Mouse (Mus musculus) effector memory CD4-positive, alpha-beta T cell, adult 5 months (primary cell): Measurements from ENCODE around the gene Scgb1b29. TPM values are rescaled to one million over a fixed set of nuclear protein-coding genes. Genes with fewer than 3 reads are reported as not detected.

Experiments used
- polyA plus RNA-seq: library from polyadenylated mRNA; unstranded; fragments of 100-300 nt; shearing (Covaris generic); gene quantifications from one replicate; pipeline ENCODE4 v1.2.1, GENCODE M21; 2017

Scgb1b29 gene
- polyA plus RNA-seq, result not detected

GRCm38 (mm10) chr7:32441241-32441640 is at the start of gene Scgb1b29:
TSS of gene Scgb1b29 (plus strand) at chr7:32441541.

Other genes with a start within 250 kb of the Scgb1b29 start
- gene Scgb2b11, start 230.4 kb upstream of the Scgb1b29 start, polyA plus RNA-seq, result not detected
- not detected for gene Scgb1b11, start 218.7 kb upstream of the Scgb1b29 start, polyA plus RNA-seq
- gene Scgb2b12, start 114.3 kb upstream of the Scgb1b29 start, polyA plus RNA-seq, result not detected
- gene Scgb1b12, start 107.4 kb upstream of the Scgb1b29 start, polyA plus RNA-seq, result not detected